Mouse (Mus musculus) layer of hippocampus, postnatal 25 days (tissue): Measurements from ENCODE around the gene 4921517D22Rik. TPM values are rescaled to one million over a fixed set of nuclear protein-coding genes. Genes with fewer than 3 reads are reported as not detected.

Experiments used
- total RNA-seq, 2 experiments: library from RNA; stranded (reverse); gene quantifications; 2 replicates each; pipeline ENCODE4 v1.2.3; 2021

Gene 4921517D22Rik
- total RNA-seq, 2 experiments from 2014 or later, result not detected

Other genes starting within 250 kb of the 4921517D22Rik start
- 100 to 1,000 TPM; 351 to 374 TPM for gene Agtpbp1, start 108.9 kb downstream of the 4921517D22Rik start, total RNA-seq
- 100 to 1,000 TPM in 1 of 2 experiments, 10 to 100 TPM in 1; 99.1 to 103 TPM for gene Naa35, start 108.8 kb downstream of the 4921517D22Rik start, total RNA-seq
- 10 to 100 TPM; 54.3 to 62.7 TPM for gene Golm1, start 18.3 kb downstream of the 4921517D22Rik start, total RNA-seq
- gene Spata31d1a, start 16.2 kb upstream of the 4921517D22Rik start, total RNA-seq, result under 1 TPM; 0.27 to 0.38 TPM
- gene Spata31d1b, start 18.2 kb upstream of the 4921517D22Rik start, total RNA-seq, result under 1 TPM; 0.12 to 0.14 TPM
- not detected for gene Spata31d1d, start 37.6 kb upstream of the 4921517D22Rik start, total RNA-seq
- under 1 TPM; 0.45 to 0.66 TPM for gene 1700014D04Rik, start 52.6 kb upstream of the 4921517D22Rik start, total RNA-seq
- gene Isca1, start 75.7 kb upstream of the 4921517D22Rik start, total RNA-seq, result 100 to 1,000 TPM; 129 to 152 TPM
- gene Gm49354, start 88.1 kb upstream of the 4921517D22Rik start, total RNA-seq, result not detected
- gene Tut7, start 129.0 kb upstream of the 4921517D22Rik start, total RNA-seq, result 10 to 100 TPM; 59.0 to 64.0 TPM